Mouse (Mus musculus): ENCODE measurements around the gene Siae.

- TF ChIP-seq POLR2A (IDR thresholded peaks at IDR 0.05; ENCODE audit: low read depth, low read length) (no peak), CTCF (IDR thresholded peaks at IDR 0.05; ENCODE audit: extremely low read depth, insufficient read length, insufficient replicate concordance, low read depth, low read length) (no peak)
These were observed 132.4 kb downstream of the Siae start for GRCm38 (mm10) chr9:37687941-37688303.
